Mouse (Mus musculus) lung, postnatal 0 days (tissue): ENCODE results near the gene Arf3. TPM values are rescaled to one million over a fixed set of nuclear protein-coding genes. Genes with fewer than 3 reads are reported as not detected.

Source experiments
- ATAC-seq: fragments of 200-750 bp; cut with Nextera tagmentation; 2 replicates; pipeline ENCODE4 v1.8.0; 2017; ENCODE audit warnings: moderate library complexity
- DNase-seq: peaks from one replicate; pipeline ENCODE4 v3.0.0-alpha.2; 2016; ENCODE audit warnings: low spot score
- H3K27ac ChIP-seq: fragments of 300-500 bp; sonication (generic); 2 replicates; pipeline ENCODE4 v1.5.1; 2014; ENCODE audit warnings: antibody characterized with exemption, mild to moderate bottlenecking, low read length, mixed read lengths
- H3K27me3 ChIP-seq: fragments of 300-500 bp; sonication (generic); replicated peaks from 2 replicates; pipeline ENCODE4 v1.6.1; 2014; ENCODE audit warnings: low read length, mixed read lengths; ENCODE audit not compliant: insufficient read depth
- H3K36me3 ChIP-seq: fragments of 300-500 bp; sonication (generic); 2 replicates; pipeline ENCODE4 v1.6.1; 2014; ENCODE audit warnings: low read length, mixed read lengths; ENCODE audit not compliant: insufficient read depth
- H3K4me1 ChIP-seq: fragments of 300-500 bp; sonication (generic); 2 replicates; pipeline ENCODE4 v1.6.1; 2014; ENCODE audit warnings: antibody characterized with exemption, low read depth, low read length, mixed read lengths; ENCODE audit not compliant: insufficient read depth
- H3K4me2 ChIP-seq: fragments of 300-500 bp; sonication (generic); replicated peaks from 2 replicates; pipeline ENCODE4 v1.6.1; 2014; ENCODE audit warnings: low read depth, mild to moderate bottlenecking, low read length, moderate library complexity, mixed read lengths
- H3K4me3 ChIP-seq: fragments of 300-500 bp; sonication (generic); 2 replicates; pipeline ENCODE4 v1.5.1; 2014; ENCODE audit warnings: low read depth, low read length
- H3K9ac ChIP-seq: fragments of 300-500 bp; sonication (generic); replicated peaks from 2 replicates; pipeline ENCODE4 v1.6.1; 2014; ENCODE audit warnings: low read depth, mild to moderate bottlenecking
- H3K9me3 ChIP-seq: fragments of 300-500 bp; sonication (generic); 2 replicates; pipeline ENCODE4 v1.6.1; 2016; ENCODE audit warnings: low read length, mixed read lengths
- CTCF ChIP-seq: IDR thresholded peaks from 2 replicates; pipeline ENCODE4 v1.5.1; 2016; ENCODE audit warnings: antibody characterized with exemption, mild to moderate bottlenecking
- EP300 ChIP-seq: IDR thresholded peaks from 2 replicates; pipeline ENCODE4 v1.6.1; 2016; ENCODE audit warnings: antibody characterized with exemption, mild to moderate bottlenecking, control low read depth
- whole genome bisulfite sequencing: fragments of 180-500 bp; shearing (Covaris S2); extraction: QIAGEN DNeasy Blood & Tissue Kit; methylation state at CpG from one replicate; pipeline ENCODE4 v1.1.7; 2014; 5-methylcytosine and 5-hydroxymethylcytosine counted together
- polyA plus RNA-seq: library from polyadenylated mRNA; unstranded; fragments of >200 nt; fragmentation: Nextera tagmentation; extraction: Ambion mirVana; gene quantifications from 2 replicates; pipeline ENCODE4 v1.2.1, GENCODE M21; 2015

Gene Arf3
- polyA plus RNA-seq, 1 experiment from 2014 or later = 47.1 TPM

DNA sequence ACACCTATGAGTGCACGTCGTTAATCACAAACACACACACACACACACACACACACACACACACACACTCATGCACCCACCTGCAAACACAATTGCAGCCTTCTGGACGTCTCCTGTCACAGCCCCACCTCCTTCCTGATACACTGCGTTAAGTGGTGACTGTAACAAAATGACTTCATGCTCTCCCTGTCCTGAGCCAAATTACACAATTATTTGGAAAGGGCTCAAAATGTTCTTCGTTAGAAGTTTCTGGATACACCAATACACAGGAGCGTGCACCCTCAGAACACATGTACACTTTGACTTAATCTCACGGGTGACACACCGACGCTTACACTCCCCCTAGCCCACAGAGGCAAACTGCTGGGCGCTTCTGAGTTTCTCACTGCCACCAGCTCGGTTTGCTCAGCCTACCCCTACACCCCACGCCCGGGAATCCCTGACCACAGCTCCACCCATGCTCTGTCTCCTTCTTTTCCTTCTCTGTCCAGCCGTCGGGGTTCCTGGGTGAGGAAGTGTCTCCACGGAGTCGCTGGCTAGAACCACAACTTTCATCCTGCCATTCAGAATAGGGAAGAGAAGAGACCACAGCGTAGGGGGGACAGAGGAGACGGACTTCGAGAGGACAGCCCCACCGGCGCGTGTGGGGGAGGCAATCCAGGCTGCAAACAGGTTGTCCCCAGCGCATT is 26.1 kb upstream of the Arf3 start:
- DNase-seq (peak; percentile 82), ATAC-seq (peak; percentile 68)
- Histone ChIP-seq H3K4me1 (peaks cover 8% of the 10 kb centered on the region; the same call in 1 of the 2 replicates), H3K36me3 (no peaks in the 10 kb centered on the region), H3K27ac (no peak overlapping the region), H3K9me3 (no peaks in the 10 kb centered on the region), H3K9ac (no peak overlapping the region), H3K4me2 (peak overlapping the region; percentile 33; the same call in 1 of the 2 replicates), H3K27me3 (peaks cover 58% of the 10 kb centered on the region), H3K4me3 (peak overlapping the region; percentile 10; the same call in 1 of the 2 replicates)
- 7% methylated on average over 24 of the region's 24 CpGs for WGBS
- no peak for TF ChIP-seq CTCF
- TF ChIP-seq EP300 = no peak

DNA sequence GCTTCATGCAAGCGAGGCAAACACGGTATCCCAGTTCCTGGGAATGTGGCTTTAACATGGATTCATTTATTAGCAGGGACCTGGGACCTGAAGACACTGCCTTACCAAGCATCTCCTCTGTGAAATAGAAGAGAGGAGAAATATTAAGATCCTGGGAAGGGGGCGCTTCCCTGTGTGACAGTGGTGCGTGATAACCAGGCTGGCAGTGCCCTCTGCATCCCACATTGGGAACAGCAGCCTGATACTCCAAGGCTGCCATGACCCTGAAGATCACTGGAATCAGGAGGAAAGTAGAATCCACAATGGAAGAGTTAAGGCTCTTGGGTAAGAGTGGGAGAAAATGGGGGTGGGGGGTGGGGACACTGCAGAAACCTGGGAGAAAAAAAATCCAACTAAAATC is 24.9 kb upstream of the Arf3 start:
- H3K4me1 ChIP-seq = peaks cover 4% of the 10 kb centered on the region; the same call in 1 of the 2 replicates
- no peak overlapping the region for H3K27ac ChIP-seq
- H3K9me3 ChIP-seq = no peaks in the 10 kb centered on the region
- H3K27me3 ChIP-seq = peaks cover 46% of the 10 kb centered on the region
- ATAC-seq (0 out of 2 replicates have a peak, but pooled peaks have one; percentile 22), DNase-seq (peak; percentile 47)
- TF ChIP-seq CTCF = peak; percentile 78
- TF ChIP-seq EP300 = no peak
- no peak overlapping the region for H3K9ac ChIP-seq
- 31% methylated on average over 4 of the region's 4 CpGs for WGBS
- H3K4me2 ChIP-seq = no peak overlapping the region
- H3K36me3 ChIP-seq = no peaks in the 10 kb centered on the region
- no peak overlapping the region for H3K4me3 ChIP-seq

DNA sequence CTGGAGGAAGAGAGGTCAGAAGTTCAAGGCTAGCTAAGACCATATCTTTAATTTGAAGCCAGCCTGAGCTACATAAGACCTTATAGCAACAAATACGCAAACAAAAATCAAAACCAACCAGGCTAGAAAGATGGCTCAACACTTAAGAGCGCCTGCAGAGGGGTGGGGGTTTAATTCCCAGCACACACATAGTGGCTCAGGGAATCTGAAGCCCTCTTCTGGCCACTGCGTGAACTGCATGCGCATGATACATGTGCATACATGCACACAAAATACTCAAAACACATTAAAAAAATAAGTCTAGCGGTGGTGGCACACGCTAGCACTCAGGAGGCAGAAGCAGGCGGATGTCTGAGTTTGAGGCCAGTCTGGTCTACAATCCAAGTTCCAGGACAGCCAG is 22.7 kb upstream of the Arf3 start:
- H3K27ac ChIP-seq = no peak overlapping the region
- DNase-seq (no peak), ATAC-seq (no peak)
- no peaks in the 10 kb centered on the region for H3K36me3 ChIP-seq
- H3K9me3 ChIP-seq = no peaks in the 10 kb centered on the region
- peaks cover under 1% of the 10 kb centered on the region; the same call in 1 of the 2 replicates for H3K4me1 ChIP-seq
- 35% methylated on average over 7 of the region's 7 CpGs for WGBS
- H3K9ac ChIP-seq = no peak overlapping the region
- peaks cover 34% of the 10 kb centered on the region for H3K27me3 ChIP-seq
- TF ChIP-seq EP300 (no peak), CTCF (peak; percentile 68)
- H3K4me3 ChIP-seq = no peak overlapping the region
- H3K4me2 ChIP-seq = no peak overlapping the region

DNA sequence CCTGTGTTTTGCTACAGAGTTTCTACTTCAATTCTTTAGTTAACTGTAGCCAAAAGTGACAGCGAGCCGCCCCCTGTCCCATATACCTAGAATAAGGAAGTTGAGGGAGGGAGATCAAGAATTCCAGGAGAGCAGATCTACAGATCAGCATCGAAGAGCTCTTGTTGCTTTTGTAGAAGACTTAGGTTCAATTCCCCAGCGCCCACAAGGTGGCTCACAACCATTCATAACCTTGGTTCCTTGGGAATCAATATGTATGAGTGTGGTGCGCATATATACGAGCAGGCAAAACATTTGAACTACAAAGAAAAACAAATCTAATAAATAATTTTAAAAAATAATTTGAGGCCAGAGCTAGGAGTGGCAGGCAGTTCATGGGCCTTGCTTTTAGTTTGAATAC is 18.2 kb upstream of the Arf3 start:
- Histone ChIP-seq H3K4me1 (peaks cover 5% of the 10 kb centered on the region; the same call in 1 of the 2 replicates), H3K9me3 (no peaks in the 10 kb centered on the region), H3K27ac (no peak overlapping the region), H3K4me3 (no peak overlapping the region), H3K9ac (no peak overlapping the region), H3K4me2 (no peak overlapping the region), H3K27me3 (peaks cover 56% of the 10 kb centered on the region), H3K36me3 (no peaks in the 10 kb centered on the region)
- no peak for ATAC-seq
- DNase-seq = no peak
- WGBS = 34% methylated on average over 6 of the region's 6 CpGs
- TF ChIP-seq EP300 = no peak
- no peak for TF ChIP-seq CTCF

DNA sequence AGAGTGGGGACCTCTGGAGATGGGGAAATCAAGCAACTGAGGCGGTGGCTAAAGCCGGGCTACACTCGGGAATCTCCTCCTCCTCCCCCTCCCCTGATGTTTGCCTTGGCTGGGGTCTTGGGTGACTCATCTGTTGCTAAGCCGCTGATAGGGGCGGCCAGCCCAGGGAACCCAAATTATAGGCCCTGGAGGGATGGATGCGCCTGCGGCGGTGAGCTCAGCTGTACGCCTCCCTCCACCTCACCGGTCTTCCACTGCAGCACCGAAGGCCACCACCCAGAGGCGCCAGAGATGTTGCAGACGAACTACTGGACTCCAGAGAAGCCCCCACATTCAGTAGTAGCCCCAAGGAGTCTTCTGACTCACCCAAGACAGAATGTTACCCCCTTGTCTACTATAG is 17.6 kb upstream of the Arf3 start:
- no peak overlapping the region for H3K4me3 ChIP-seq
- H3K27ac ChIP-seq = no peak overlapping the region
- no peak overlapping the region for H3K4me2 ChIP-seq
- H3K36me3 ChIP-seq = no peaks in the 10 kb centered on the region
- DNase-seq (no peak), ATAC-seq (peak; percentile 13; the same call in 1 of the 2 replicates)
- H3K9ac ChIP-seq = no peak overlapping the region
- 13% methylated on average over 13 of the region's 13 CpGs for WGBS
- H3K27me3 ChIP-seq = peaks cover 62% of the 10 kb centered on the region
- TF ChIP-seq EP300 (no peak), CTCF (peak; percentile 45)
- no peaks in the 10 kb centered on the region for H3K9me3 ChIP-seq
- peaks cover 5% of the 10 kb centered on the region; the same call in 1 of the 2 replicates for H3K4me1 ChIP-seq

DNA sequence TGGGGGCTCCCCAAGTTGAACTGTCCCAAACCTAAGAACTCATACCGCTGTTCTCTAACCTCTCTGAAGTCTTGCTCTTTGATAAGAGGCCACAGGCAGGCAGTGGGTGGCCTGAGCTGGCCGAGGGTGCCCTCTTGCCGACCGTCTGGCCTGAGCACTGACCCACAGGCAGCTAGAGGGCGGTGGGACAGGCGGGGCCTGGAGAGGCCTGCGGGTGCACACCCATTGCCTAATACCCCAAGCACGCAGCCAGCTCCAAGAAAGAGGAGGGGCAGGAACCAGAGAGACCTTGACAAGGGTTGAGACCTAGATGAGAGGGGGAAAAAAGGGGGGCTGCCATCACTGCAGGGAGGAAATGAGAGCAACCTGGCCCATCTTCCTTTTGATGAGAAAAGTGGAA is 17.1 kb upstream of the Arf3 start:
- Histone ChIP-seq H3K36me3 (no peaks in the 10 kb centered on the region), H3K4me1 (peaks cover 5% of the 10 kb centered on the region; the same call in 1 of the 2 replicates), H3K27me3 (peaks cover 67% of the 10 kb centered on the region), H3K9ac (no peak overlapping the region), H3K4me2 (no peak overlapping the region), H3K9me3 (no peaks in the 10 kb centered on the region), H3K4me3 (no peak overlapping the region), H3K27ac (no peak overlapping the region)
- TF ChIP-seq CTCF (peak; percentile 28), EP300 (no peak)
- ATAC-seq (peak; percentile 55), DNase-seq (peak; percentile 40)
- WGBS = 4% methylated on average over 8 of the region's 8 CpGs
